Mouse (Mus musculus) CH12.LX (cell line): Measurements from ENCODE around the gene Nos1ap.

Experiments used
- CTCF ChIP-seq, 2 experiments: IDR thresholded peaks in 1 of 2; conservative IDR thresholded peaks in 1 of 2; 2 replicates each; pipeline ENCODE4 v1.5.1; 2011 to 2012; ENCODE audit warnings: low read depth in 2 of 2, low read length in 2 of 2, improper control_type of control experiment in 1 of 2, inconsistent platforms in 1 of 2, mild to moderate bottlenecking in 1 of 2, moderate library complexity in 1 of 2
- MEF2A ChIP-seq: IDR thresholded peaks from 2 replicates; pipeline ENCODE4 v1.6.1; 2014; ENCODE audit warnings: low read depth, mild to moderate bottlenecking, inconsistent platforms, low read length, improper control_type of control experiment, borderline replicate concordance
- MXI1 ChIP-seq: IDR thresholded peaks from 2 replicates; pipeline ENCODE4 v1.6.1; 2011; ENCODE audit warnings: mild to moderate bottlenecking, low read depth, low read length, improper control_type of control experiment
- RAD21 ChIP-seq: IDR thresholded peaks from 2 replicates; pipeline ENCODE4 v1.6.1; 2011; ENCODE audit warnings: low read depth, mild to moderate bottlenecking, low read length, improper control_type of control experiment, moderate library complexity
- SIN3A ChIP-seq: IDR thresholded peaks from 2 replicates; pipeline ENCODE4 v1.6.1; 2012; ENCODE audit warnings: low read length, improper control_type of control experiment, inconsistent platforms
- TCF12 ChIP-seq: IDR thresholded peaks from 2 replicates; pipeline ENCODE4 v1.6.1; 2014; ENCODE audit warnings: low read depth, mild to moderate bottlenecking, inconsistent platforms, low read length, improper control_type of control experiment
- ZKSCAN1 ChIP-seq: IDR thresholded peaks from 2 replicates; pipeline ENCODE4 v1.6.1; 2012; ENCODE audit warnings: low read depth, inconsistent platforms, low read length, improper control_type of control experiment, borderline replicate concordance

GRCm38 (mm10) chr1:170605228-170606001 is 15.8 kb upstream of the Nos1ap start:
- TF ChIP-seq CTCF (conservative IDR thresholded peaks at IDR 0.05 in 1 of 2, IDR thresholded peaks at IDR 0.05 in 1 of 2; ENCODE audit: low read depth in 2 of 2, low read length in 2 of 2) (no peak), MEF2A (no peak), SIN3A (no peak), MXI1 (no peak), ZKSCAN1 (no peak), RAD21 (no peak), TCF12 (no peak)
